Mouse (Mus musculus): Measurements from ENCODE around the gene Btd. TPM values are rescaled to one million over a fixed set of nuclear protein-coding genes. Genes with fewer than 3 reads are reported as not detected.

Btd gene
- polyA plus RNA-seq (2014; fragmentation: Nextera tagmentation; extraction: Ambion mirVana): 20.6 and 22.3 TPM in 2 replicates

DNA sequence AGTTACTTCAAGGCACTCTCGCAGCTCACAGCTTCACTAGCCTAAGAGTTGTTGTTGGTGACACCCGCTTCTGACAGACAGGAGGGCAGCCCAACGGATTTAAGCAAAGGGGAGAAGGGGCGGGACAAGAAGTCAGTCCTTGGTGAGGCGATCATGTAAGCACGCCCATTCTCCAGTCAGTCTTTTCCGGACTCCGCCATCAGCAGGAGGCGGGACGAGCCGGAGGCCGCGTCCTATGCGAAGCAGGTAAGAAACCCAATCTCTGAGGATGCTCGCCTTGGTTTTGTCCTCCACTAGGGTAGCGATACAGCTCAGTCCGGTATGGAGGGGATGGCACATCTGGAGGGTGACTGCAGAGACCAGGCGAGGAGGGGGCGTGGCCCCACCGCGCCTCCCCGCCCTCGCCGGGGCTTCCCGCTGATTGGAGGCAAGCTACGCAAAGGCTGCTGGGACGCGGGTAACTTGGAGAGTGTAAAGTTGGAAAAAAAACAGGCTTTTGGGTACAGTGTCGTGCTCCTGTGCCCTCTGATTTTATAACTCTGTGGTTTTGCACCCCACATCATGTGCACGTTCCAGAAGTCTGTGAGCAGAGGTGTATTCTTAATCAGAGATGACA lies at the start of gene Btd, which contains the start of gene Hacl1:
TSS of gene Btd (plus strand) at position 139 of the 616 bp plus-strand sequence.
TSS of gene Hacl1 (minus strand) at position 397 of the 616 bp plus-strand sequence.
- Histone ChIP-seq H3K9me3 (ENCODE audit: control insufficient read depth, low read length) (no peaks in the 10 kb centered on the region), H3K4me3 (ENCODE audit: control insufficient read depth in 1 of 2, insufficient read depth in 1 of 2, low read depth in 1 of 2, low read length in 2 of 2) (peak within 1 kb of the TSS; percentile 53 to 98), H3K4me1 (ENCODE audit: control insufficient read depth in 2 of 2, insufficient read depth in 2 of 2, low read length in 2 of 2) (peaks cover 0 to 11% of the 10 kb centered on the region in 2 experiments; a peak in 3 of 4 replicates), H3K9ac (ENCODE audit: low read length) (peak within 1 kb of the TSS; percentile 73), H3K27me3 (ENCODE audit: control insufficient read depth, insufficient read depth, low read length) (no peaks in the 10 kb centered on the region), H3K36me3 (ENCODE audit: control insufficient read depth, insufficient read depth, low read length) (no peaks in the 10 kb centered on the region), H3K27ac (replicated peaks in 1 of 2; ENCODE audit: control insufficient read depth in 1 of 2, insufficient read depth in 1 of 2, low read depth in 2 of 2, low read length in 2 of 2) (peak within 1 kb of the TSS; percentile 64 to 92), H3K4me2 (ENCODE audit: low read length) (peak within 1 kb of the TSS; percentile 78)
- WGBS: under 1% methylated on average over 30 of the region's 30 CpGs
- ATAC-seq (ENCODE audit: insufficient number of reproducible peaks, insufficient read depth, low FRiP score, low read depth): peak; percentile 97

DNA sequence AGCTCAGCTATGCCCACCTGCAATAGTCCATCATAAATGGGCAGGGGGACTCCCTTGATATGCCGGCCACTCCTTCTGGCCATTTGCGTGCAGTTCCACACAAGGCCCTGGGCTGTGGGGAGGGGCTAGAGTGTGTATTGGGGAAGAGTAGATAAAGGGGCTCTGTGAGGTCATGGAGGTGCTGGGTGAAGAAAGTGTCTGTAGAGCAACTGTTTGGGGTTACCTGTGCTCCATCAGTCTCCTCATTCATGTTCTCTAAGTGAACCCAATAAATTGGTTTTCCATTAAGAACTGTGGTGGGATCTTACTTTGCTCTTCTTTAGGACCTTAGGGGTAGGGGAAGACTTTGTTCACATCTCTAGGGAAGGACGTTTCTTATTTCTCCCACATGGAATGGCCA lies 49.6 kb upstream of the Btd start, which contains the start of gene Colq:
TSS of gene Colq (minus strand) at position 101 of the 400 bp plus-strand sequence.
- Histone ChIP-seq H3K4me2 (ENCODE audit: low read length) (no peak within 1 kb of the TSS), H3K9me3 (ENCODE audit: control insufficient read depth, low read length) (no peaks in the 10 kb centered on the region), H3K4me3 (ENCODE audit: control insufficient read depth in 1 of 2, insufficient read depth in 1 of 2, low read depth in 1 of 2, low read length in 2 of 2) (no peak within 1 kb of the TSS), H3K36me3 (ENCODE audit: control insufficient read depth, insufficient read depth, low read length) (no peaks in the 10 kb centered on the region), H3K4me1 (ENCODE audit: control insufficient read depth in 2 of 2, insufficient read depth in 2 of 2, low read length in 2 of 2) (no peaks in the 10 kb centered on the region), H3K9ac (ENCODE audit: low read length) (no peak within 1 kb of the TSS), H3K27ac (replicated peaks in 1 of 2; ENCODE audit: control insufficient read depth in 1 of 2, insufficient read depth in 1 of 2, low read depth in 2 of 2, low read length in 2 of 2) (no peak within 1 kb of the TSS), H3K27me3 (ENCODE audit: control insufficient read depth, insufficient read depth, low read length) (no peaks in the 10 kb centered on the region)
- 76% methylated on average over 3 of the region's 3 CpGs for WGBS
- no peak for ATAC-seq (ENCODE audit: insufficient number of reproducible peaks, insufficient read depth, low FRiP score, low read depth)

DNA sequence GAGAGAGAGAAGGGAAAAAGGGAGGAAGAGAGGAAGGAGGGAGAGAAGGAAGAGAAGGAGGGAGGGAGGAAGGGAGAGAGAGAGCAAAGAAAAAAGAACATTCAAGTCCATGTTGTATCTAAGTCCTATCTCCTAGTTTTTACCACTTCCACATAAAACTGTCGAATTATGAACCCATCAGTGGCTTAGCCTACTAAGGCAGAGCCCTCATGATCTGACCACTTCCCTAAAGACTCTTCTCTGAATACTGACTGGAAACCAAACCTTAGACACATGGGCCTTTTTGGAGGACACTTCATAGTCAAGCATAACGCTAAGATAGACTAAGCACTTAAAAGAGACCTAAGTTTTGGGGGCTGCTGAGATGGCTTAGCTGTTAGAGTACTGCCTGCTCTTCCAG lies 47.8 kb upstream of the Btd start:
- no peak overlapping the region for H3K27ac ChIP-seq (replicated peaks in 1 of 2; ENCODE audit: control insufficient read depth in 1 of 2, insufficient read depth in 1 of 2, low read depth in 2 of 2, low read length in 2 of 2)

DNA sequence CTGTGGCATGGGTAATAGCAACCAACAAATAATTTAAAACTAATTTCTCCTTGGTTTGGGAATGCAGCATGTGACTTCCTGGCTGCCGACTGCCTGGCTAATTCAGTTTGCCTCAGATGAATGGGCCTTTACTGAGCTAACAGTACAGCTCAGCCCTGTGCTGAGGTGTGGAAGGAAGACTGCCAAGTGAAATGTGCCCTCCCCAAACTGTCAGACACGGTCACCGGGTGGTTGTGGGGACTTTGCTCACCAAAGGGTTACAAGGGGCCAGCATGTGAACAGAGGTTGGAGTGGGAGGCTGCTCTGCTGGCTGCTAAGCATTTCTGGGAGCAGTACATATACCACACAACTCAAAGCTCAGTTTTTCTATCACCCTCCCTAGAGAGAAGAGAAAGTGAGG lies 46.1 kb upstream of the Btd start:
- H3K9me3 ChIP-seq (ENCODE audit: control insufficient read depth, low read length): no peaks in the 10 kb centered on the region
- no peaks in the 10 kb centered on the region for H3K4me1 ChIP-seq (ENCODE audit: control insufficient read depth in 2 of 2, insufficient read depth in 2 of 2, low read length in 2 of 2)
- no peak overlapping the region for H3K4me3 ChIP-seq (ENCODE audit: control insufficient read depth in 1 of 2, insufficient read depth in 1 of 2, low read depth in 1 of 2, low read length in 2 of 2)
- no peak for ATAC-seq (ENCODE audit: insufficient number of reproducible peaks, insufficient read depth, low FRiP score, low read depth)
- H3K27ac ChIP-seq (replicated peaks in 1 of 2; ENCODE audit: control insufficient read depth in 1 of 2, insufficient read depth in 1 of 2, low read depth in 2 of 2, low read length in 2 of 2): no peak overlapping the region
- WGBS: 65% methylated on average over 3 of the region's 3 CpGs
- no peaks in the 10 kb centered on the region for H3K27me3 ChIP-seq (ENCODE audit: control insufficient read depth, insufficient read depth, low read length)
- no peak overlapping the region for H3K9ac ChIP-seq (ENCODE audit: low read length)
- H3K4me2 ChIP-seq (ENCODE audit: low read length): no peak overlapping the region
- no peaks in the 10 kb centered on the region for H3K36me3 ChIP-seq (ENCODE audit: control insufficient read depth, insufficient read depth, low read length)

More for the DNA sequence above, 47.8 kb upstream of the Btd start:
- no peaks in the 10 kb centered on the region for H3K36me3 ChIP-seq (ENCODE audit: control insufficient read depth, insufficient read depth, low read length)
- H3K9me3 ChIP-seq (ENCODE audit: control insufficient read depth, low read length): no peaks in the 10 kb centered on the region
- no peak overlapping the region for H3K9ac ChIP-seq (ENCODE audit: low read length)
- ATAC-seq (ENCODE audit: insufficient number of reproducible peaks, insufficient read depth, low FRiP score, low read depth): no peak
- no peaks in the 10 kb centered on the region for H3K4me1 ChIP-seq (ENCODE audit: control insufficient read depth in 2 of 2, insufficient read depth in 2 of 2, low read length in 2 of 2)
- WGBS: 67% methylated on average over 2 of the region's 2 CpGs
- H3K4me3 ChIP-seq (ENCODE audit: control insufficient read depth in 1 of 2, insufficient read depth in 1 of 2, low read depth in 1 of 2, low read length in 2 of 2): no peak overlapping the region
- H3K27me3 ChIP-seq (ENCODE audit: control insufficient read depth, insufficient read depth, low read length): no peaks in the 10 kb centered on the region
- H3K4me2 ChIP-seq (ENCODE audit: low read length): no peak overlapping the region

DNA sequence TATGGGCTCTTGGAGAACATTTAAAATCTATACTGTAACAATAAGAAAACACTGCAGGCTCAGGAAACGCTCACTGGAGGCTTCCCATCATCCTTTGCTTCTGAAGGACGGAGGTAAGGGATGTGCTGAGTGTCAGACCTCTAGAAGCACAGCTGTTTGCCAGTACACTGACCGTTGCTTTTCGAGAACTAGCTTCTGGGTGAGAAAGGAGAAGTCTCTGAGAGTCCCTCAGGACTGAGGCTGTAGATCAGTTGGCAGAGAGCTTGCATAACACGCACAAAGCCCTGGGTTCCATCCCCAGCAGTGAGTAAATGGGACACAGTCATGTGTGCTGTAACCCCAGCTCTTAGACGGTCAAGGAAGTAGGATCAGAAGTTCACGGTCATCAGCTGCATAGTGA lies 44.4 kb upstream of the Btd start:
- no peak overlapping the region for H3K4me3 ChIP-seq (ENCODE audit: control insufficient read depth in 1 of 2, insufficient read depth in 1 of 2, low read depth in 1 of 2, low read length in 2 of 2)
- ATAC-seq (ENCODE audit: insufficient number of reproducible peaks, insufficient read depth, low FRiP score, low read depth): no peak
- no peak overlapping the region for H3K4me2 ChIP-seq (ENCODE audit: low read length)
- WGBS: 74% methylated on average over 7 of the region's 7 CpGs
- no peaks in the 10 kb centered on the region for H3K4me1 ChIP-seq (ENCODE audit: control insufficient read depth in 2 of 2, insufficient read depth in 2 of 2, low read length in 2 of 2)
- H3K36me3 ChIP-seq (ENCODE audit: control insufficient read depth, insufficient read depth, low read length): no peaks in the 10 kb centered on the region
- H3K9me3 ChIP-seq (ENCODE audit: control insufficient read depth, low read length): no peaks in the 10 kb centered on the region
- no peaks in the 10 kb centered on the region for H3K27me3 ChIP-seq (ENCODE audit: control insufficient read depth, insufficient read depth, low read length)
- H3K27ac ChIP-seq (replicated peaks in 1 of 2; ENCODE audit: control insufficient read depth in 1 of 2, insufficient read depth in 1 of 2, low read depth in 2 of 2, low read length in 2 of 2): no peak overlapping the region
- H3K9ac ChIP-seq (ENCODE audit: low read length): no peak overlapping the region

DNA sequence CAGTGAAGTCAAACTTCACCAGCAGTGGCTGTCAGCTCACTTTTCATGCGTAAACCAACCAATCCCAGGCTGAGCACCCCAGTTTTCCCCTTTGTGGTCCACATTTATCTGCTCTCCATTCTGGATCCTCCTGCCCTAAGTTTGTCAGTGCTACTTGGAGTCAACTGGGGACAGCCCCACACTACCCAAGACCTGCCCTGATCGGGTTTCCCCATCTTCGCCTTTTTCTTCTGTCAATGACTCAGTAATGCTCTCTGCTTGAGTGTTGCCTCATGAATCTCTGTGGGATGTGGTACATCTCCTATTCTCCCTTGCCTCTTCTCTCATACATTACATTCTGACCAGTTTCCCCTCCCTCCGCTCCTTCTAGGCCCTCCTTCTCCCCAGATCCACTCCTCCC lies 43.4 kb upstream of the Btd start:
- H3K9me3 ChIP-seq (ENCODE audit: control insufficient read depth, low read length): no peaks in the 10 kb centered on the region
- H3K36me3 ChIP-seq (ENCODE audit: control insufficient read depth, insufficient read depth, low read length): no peaks in the 10 kb centered on the region
- no peaks in the 10 kb centered on the region for H3K27me3 ChIP-seq (ENCODE audit: control insufficient read depth, insufficient read depth, low read length)
- H3K9ac ChIP-seq (ENCODE audit: low read length): no peak overlapping the region
- no peaks in the 10 kb centered on the region for H3K4me1 ChIP-seq (ENCODE audit: control insufficient read depth in 2 of 2, insufficient read depth in 2 of 2, low read length in 2 of 2)
- no peak overlapping the region for H3K4me2 ChIP-seq (ENCODE audit: low read length)
- H3K4me3 ChIP-seq (ENCODE audit: control insufficient read depth in 1 of 2, insufficient read depth in 1 of 2, low read depth in 1 of 2, low read length in 2 of 2): no peak overlapping the region
- no peak for ATAC-seq (ENCODE audit: insufficient number of reproducible peaks, insufficient read depth, low FRiP score, low read depth)
- 89% methylated on average over 4 of the region's 4 CpGs for WGBS
- no peak overlapping the region for H3K27ac ChIP-seq (replicated peaks in 1 of 2; ENCODE audit: control insufficient read depth in 1 of 2, insufficient read depth in 1 of 2, low read depth in 2 of 2, low read length in 2 of 2)

DNA sequence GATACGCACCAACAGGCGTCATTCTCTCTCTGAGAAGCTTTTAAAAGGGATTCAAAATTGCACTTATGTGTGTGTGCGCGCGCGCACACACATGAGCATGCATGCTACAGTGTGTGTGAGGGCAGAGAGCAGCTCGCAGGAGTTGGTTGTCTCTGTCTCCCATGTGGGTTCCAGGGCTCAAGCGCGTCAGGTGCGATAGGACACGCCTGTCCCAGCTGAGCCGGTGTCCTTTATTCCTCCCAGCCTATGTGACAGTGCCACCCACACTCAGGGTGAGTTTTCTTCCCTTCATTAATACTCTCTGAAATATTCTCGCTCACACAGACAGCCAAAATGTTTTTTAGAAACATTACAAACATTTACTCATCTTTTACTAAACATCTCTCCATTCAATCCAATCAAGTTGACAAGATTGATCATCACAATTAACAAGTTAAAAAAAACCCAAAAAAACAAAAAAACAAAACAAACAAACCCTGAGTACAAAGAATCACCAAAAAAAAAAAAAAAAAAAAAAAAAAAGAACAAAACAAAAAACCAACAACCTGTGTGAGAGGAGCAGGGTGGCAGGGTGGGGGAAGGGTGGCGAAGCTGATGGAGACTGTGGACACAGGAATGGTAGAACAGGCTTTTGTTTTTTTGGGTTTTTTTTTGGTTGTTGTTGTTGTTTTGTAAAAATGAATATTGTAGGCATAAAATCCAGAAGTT lies 38.8 kb upstream of the Btd start:
- H3K9me3 ChIP-seq (ENCODE audit: control insufficient read depth, low read length): 0 out of 2 replicates have a peak, but pooled peaks cover 2% of the 10 kb centered on the region
- H3K4me3 ChIP-seq (ENCODE audit: control insufficient read depth in 1 of 2, insufficient read depth in 1 of 2, low read depth in 1 of 2, low read length in 2 of 2): no peak overlapping the region
- no peak overlapping the region for H3K9ac ChIP-seq (ENCODE audit: low read length)
- H3K4me1 ChIP-seq (ENCODE audit: control insufficient read depth in 2 of 2, insufficient read depth in 2 of 2, low read length in 2 of 2): no peaks in the 10 kb centered on the region
- H3K36me3 ChIP-seq (ENCODE audit: control insufficient read depth, insufficient read depth, low read length): no peaks in the 10 kb centered on the region
- no peak overlapping the region for H3K27ac ChIP-seq (replicated peaks in 1 of 2; ENCODE audit: control insufficient read depth in 1 of 2, insufficient read depth in 1 of 2, low read depth in 2 of 2, low read length in 2 of 2)
- 93% methylated on average over 14 of the region's 14 CpGs for WGBS
- H3K27me3 ChIP-seq (ENCODE audit: control insufficient read depth, insufficient read depth, low read length): no peaks in the 10 kb centered on the region
- H3K4me2 ChIP-seq (ENCODE audit: low read length): no peak overlapping the region
- no peak for ATAC-seq (ENCODE audit: insufficient number of reproducible peaks, insufficient read depth, low FRiP score, low read depth)

All from heart, embryonic 14.5 days (tissue).